Mouse (Mus musculus): ENCODE measurements at regions not wholly inside any gene's neighbourhood (a gene's known extent, or its start where the extent isn't known, plus 50 kb on each side); places are given as distances from the start of the nearest gene placed in this dataset.

DNA sequence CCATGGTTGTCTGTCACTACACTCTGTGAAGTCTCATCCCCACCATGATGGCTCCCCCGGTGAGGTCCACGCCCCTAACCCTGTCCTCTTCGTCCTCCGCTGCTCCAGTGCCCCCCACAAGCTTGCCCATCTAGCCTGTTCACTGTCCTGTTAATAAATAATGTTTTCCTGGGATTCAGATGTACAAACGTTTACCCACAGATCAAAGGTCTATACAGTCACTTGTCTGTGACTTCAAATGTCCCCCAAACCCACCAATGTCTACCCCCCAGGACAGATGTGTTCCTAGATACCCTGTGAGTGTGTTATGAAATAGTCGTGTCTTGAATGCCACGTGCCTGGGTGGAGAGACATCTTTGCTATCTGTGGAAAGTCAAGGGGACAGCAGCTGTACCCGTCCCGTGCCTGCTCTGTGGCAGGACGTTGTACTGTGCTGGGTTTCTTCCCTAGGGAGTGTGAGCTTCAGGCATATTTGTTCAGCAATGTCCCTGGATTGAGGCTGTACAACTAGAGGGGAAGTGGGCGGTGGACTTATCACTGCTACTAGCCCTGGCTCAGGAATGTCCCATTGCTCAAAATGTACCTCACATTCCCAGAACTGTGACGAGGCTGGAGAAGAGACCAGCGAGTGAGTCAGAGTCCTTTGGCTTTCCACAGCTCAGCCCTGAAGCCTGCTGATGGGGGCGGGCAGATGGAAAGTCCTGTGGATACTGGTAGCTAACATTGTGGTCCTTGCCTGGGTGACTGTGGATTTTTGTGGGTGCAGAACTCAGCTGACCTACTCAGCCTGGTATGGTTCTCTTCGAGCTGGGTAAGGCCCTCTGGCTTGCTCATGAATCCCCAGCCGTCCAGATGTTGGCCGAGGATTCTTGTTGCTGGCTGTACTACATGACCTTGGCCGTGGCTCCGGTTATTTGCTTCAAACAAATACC lies 55.1 kb upstream of the Slc45a1 start:
- ATAC-seq (ENCODE audit: low FRiP score, low TSS enrichment) = no peak
- H3K36me3 ChIP-seq (ENCODE audit: control insufficient read depth, insufficient read depth, low read length) = no peaks in the 10 kb centered on the region
- peaks cover 34% of the 10 kb centered on the region for H3K4me1 ChIP-seq (ENCODE audit: control insufficient read depth, insufficient read depth, low read length)
- H3K9ac ChIP-seq (ENCODE audit: low read depth, low read length) = no peak overlapping the region
- 56% methylated on average over 19 of the region's 19 CpGs for whole genome bisulfite sequencing
- 0 out of 2 replicates have a peak overlapping the region, but pooled peaks have one; percentile 47 for H3K27ac ChIP-seq (ENCODE audit: low read depth, low read length)
- H3K4me2 ChIP-seq (replicated peaks; ENCODE audit: low read depth, low read length) = no peak overlapping the region
- no peak overlapping the region for H3K4me3 ChIP-seq (ENCODE audit: low read length)
- H3K27me3 ChIP-seq (ENCODE audit: control insufficient read depth, insufficient read depth, low read length) = no peaks in the 10 kb centered on the region
- no peaks in the 10 kb centered on the region for H3K9me3 ChIP-seq (ENCODE audit: control insufficient read depth, low read length)

DNA sequence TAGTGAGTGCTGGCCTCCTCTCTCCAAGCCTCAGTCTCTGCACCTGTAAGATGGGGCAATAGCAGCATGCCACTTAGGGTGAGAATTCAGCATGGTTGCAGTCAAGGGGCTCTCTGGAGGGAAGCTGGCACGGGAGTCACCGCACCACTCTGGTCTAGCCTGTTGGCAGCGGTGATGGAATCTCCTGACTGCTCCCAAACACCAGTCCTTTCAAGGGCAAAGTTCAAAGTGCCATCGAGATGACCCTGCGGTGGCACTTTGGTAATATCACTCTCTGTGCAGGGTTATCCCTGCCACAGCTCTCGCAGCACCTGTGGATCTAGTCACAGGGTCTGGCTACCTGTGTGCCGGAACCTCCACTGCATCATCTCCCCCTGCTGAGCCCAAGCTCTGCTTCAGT lies 54.3 kb upstream of the Slc45a1 start:
- Histone ChIP-seq H3K36me3 (ENCODE audit: control insufficient read depth, insufficient read depth, low read length) (no peaks in the 10 kb centered on the region), H3K9me3 (ENCODE audit: control insufficient read depth, low read length) (no peaks in the 10 kb centered on the region), H3K27me3 (ENCODE audit: control insufficient read depth, insufficient read depth, low read length) (no peaks in the 10 kb centered on the region), H3K9ac (ENCODE audit: low read depth, low read length) (no peak overlapping the region), H3K4me1 (ENCODE audit: control insufficient read depth, insufficient read depth, low read length) (peaks cover 34% of the 10 kb centered on the region), H3K4me3 (ENCODE audit: low read length) (no peak overlapping the region), H3K4me2 (replicated peaks; ENCODE audit: low read depth, low read length) (no peak overlapping the region), H3K27ac (ENCODE audit: low read depth, low read length) (no peak overlapping the region)
- WGBS = 93% methylated on average over 7 of the region's 7 CpGs
- no peak for ATAC-seq (ENCODE audit: low FRiP score, low TSS enrichment)

DNA sequence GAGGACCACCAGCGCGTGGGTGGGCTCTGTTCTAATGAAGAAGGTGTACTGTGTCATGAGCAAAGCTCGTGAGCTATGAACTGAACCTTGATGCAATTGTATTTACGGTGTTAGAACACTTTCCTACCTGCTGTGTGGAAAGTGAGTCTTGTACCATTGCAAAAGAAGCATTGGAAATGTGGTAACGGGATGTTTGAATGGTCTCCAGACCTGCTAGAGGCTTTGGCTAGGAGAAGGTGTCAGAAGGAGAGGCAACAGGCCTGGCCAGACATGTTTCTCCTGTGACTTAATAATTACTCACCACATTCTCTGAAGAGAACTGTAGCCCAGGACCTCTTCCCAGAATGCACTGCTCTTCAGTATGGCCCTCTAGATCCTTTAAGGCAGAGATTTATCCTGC lies 51.3 kb upstream of the Slc45a1 start:
- H3K4me2 ChIP-seq (replicated peaks; ENCODE audit: low read depth, low read length) = no peak overlapping the region
- no peaks in the 10 kb centered on the region for H3K27me3 ChIP-seq (ENCODE audit: control insufficient read depth, insufficient read depth, low read length)
- ATAC-seq (ENCODE audit: low FRiP score, low TSS enrichment) = no peak
- H3K4me3 ChIP-seq (ENCODE audit: low read length) = no peak overlapping the region
- no peak overlapping the region for H3K27ac ChIP-seq (ENCODE audit: low read depth, low read length)
- no peak overlapping the region for H3K9ac ChIP-seq (ENCODE audit: low read depth, low read length)
- WGBS = 95% methylated on average over 5 of the region's 5 CpGs
- no peaks in the 10 kb centered on the region for H3K36me3 ChIP-seq (ENCODE audit: control insufficient read depth, insufficient read depth, low read length)
- peaks cover 19% of the 10 kb centered on the region for H3K4me1 ChIP-seq (ENCODE audit: control insufficient read depth, insufficient read depth, low read length)
- H3K9me3 ChIP-seq (ENCODE audit: control insufficient read depth, low read length) = no peaks in the 10 kb centered on the region; the same call in 1 of the 2 replicates
